Mouse (Mus musculus): ENCODE measurements around the gene Bcl2l11.

DNA sequence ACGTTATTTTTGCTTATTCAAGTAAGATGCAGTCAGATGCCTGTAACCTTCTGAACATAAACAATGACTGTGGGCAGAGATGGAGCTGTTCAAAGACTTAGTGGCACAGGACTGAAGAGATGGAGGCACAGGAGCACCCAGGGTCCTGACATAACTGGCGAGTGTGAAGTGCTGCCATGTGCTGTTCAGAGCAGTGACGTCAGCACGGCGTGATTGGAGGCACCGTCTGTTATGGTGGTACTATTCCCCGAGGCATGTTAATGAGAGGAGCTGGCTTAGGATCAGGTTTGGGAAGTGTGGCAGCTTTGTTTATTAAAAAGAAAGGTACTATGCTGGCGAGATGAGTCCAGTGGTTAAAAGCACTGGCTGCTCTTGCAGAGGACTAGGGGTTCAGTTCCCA is 13.1 kb downstream of the Bcl2l11 start:
- TF ChIP-seq CTCF (IDR thresholded peaks at IDR 0.05; ENCODE audit: borderline replicate concordance, insufficient read depth, low read depth, low read length) = no peak
- TF ChIP-seq POLR2A (IDR thresholded peaks at IDR 0.05; ENCODE audit: borderline replicate concordance, insufficient read depth, low read length) = no peak
